Mouse (Mus musculus) layer of hippocampus, adult 9-10 months (tissue): Measurements from ENCODE around the gene Tubb1.

Source experiments
- DNase-seq: peaks from one replicate; pipeline ENCODE4 v3.0.0; 2022; ENCODE audit warnings: low spot score

Tubb1 gene

DNA sequence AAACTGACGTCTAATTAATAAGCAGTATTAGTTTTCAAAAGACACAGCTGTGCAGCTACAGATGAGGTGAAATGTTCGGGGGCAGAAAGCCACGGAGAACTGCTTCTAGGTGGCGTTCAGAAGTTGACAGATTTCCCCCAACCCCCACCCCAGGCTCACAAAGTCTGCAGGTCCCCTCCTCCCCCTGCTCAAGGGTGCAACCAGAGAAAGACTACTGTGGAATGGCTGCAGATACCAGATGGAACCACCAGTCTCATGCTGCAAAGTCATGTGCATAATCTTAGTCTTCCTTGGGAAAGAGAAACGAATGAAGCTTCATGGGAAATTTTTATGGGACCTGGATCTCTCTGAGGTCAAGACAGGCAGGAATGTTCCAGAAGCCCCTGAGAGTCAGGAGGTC is 51.8 kb downstream of the Tubb1 start:
- no peak for DNase-seq

DNA sequence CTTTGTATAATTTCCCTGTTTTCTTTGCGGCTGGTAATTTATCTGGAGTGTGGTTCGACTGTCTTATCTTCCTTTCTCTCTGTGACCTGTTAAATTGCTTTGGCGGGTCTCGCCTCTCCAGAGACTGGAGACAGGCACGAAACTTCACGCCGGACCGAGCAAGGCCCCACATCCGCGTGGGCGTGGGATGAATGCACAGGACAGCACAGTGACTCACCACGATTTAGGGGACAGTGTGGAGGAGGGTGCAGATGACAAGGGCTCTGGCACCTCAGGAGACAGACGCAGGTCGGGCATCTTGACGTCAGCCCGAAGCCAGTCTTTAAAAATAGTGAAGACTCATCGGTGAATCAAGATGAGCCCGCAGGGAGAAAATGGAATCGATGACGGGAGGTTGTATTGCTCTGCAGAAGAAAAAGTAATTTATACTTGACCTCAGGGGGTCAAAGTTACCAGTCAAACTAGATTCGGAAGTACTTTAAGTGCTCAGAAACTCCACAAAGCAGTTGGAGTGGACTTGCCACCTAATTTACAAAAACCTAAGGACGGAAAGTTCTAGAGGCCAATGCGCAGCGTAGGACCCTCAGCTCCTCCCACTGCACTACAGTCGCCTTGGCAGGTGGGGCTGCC is 52.5 kb downstream of the Tubb1 start:
- no peak for DNase-seq
